Mouse (Mus musculus) CH12.LX (cell line): Measurements from ENCODE around the gene Fam49a. TPM values are rescaled to one million over a fixed set of nuclear protein-coding genes. Genes with fewer than 3 reads are reported as not detected.

ENCODE experiments used
- DNase-seq: peaks from one replicate; pipeline ENCODE4 v3.0.0-alpha.2; 2013; ENCODE audit errors: extremely low read depth
- H3K27ac ChIP-seq: 2 replicates; pipeline ENCODE4 v1.5.1; 2012; ENCODE audit warnings: low read depth, mild to moderate bottlenecking, control low read depth, moderate library complexity; ENCODE audit not compliant: insufficient read depth
- H3K27me3 ChIP-seq: replicated peaks from 2 replicates; pipeline ENCODE3; 2012; ENCODE audit warnings: inconsistent platforms
- H3K36me3 ChIP-seq, 2 experiments: replicated peaks in 1 of 2; 2 replicates each; pipeline versions ENCODE3 to v1.6.1; 2012; ENCODE audit warnings: inconsistent platforms in 1 of 2, low read length in 1 of 2, mild to moderate bottlenecking in 1 of 2, mixed read lengths in 1 of 2, moderate library complexity in 1 of 2; ENCODE audit not compliant: control insufficient read depth in 1 of 2, insufficient read depth in 1 of 2
- H3K4me1 ChIP-seq, 2 experiments: 2 replicates each; pipeline ENCODE4 v1.6.1; 2012; ENCODE audit warnings: inconsistent platforms in 1 of 2, moderate library complexity in 1 of 2; ENCODE audit not compliant: insufficient read depth in 2 of 2, control insufficient read depth in 1 of 2
- H3K4me2 ChIP-seq: 2 replicates; pipeline ENCODE4 v1.6.1; 2012; ENCODE audit warnings: low read depth, mild to moderate bottlenecking, control low read depth; ENCODE audit not compliant: poor library complexity, insufficient read depth, severe bottlenecking
- H3K4me3 ChIP-seq, 3 experiments: fragments of 150-350 bp in 1 of 3; sonication (generic) in 1 of 3; replicated peaks in 1 of 3; 2 replicates each; pipeline versions ENCODE3 to v1.5.1; 2011 to 2012; ENCODE audit warnings: low read depth in 2 of 3, low read length in 2 of 3, mild to moderate bottlenecking in 2 of 3, moderate library complexity in 2 of 3, control low read depth in 1 of 3, improper control_type of control experiment in 1 of 3, inconsistent platforms in 1 of 3, mixed read lengths in 1 of 3; ENCODE audit not compliant: poor library complexity in 1 of 3
- H3K79me2 ChIP-seq: replicated peaks from 2 replicates; pipeline ENCODE4 v1.6.1; 2012; ENCODE audit warnings: mild to moderate bottlenecking, moderate library complexity; ENCODE audit not compliant: control insufficient read depth, poor library complexity, insufficient read depth, severe bottlenecking; ENCODE audit errors: extremely low read depth
- H3K9ac ChIP-seq: 2 replicates; pipeline ENCODE4 v1.6.1; 2012; ENCODE audit warnings: low read depth, mild to moderate bottlenecking, control low read depth, moderate library complexity; ENCODE audit not compliant: insufficient read depth
- H3K9me3 ChIP-seq: replicated peaks from 2 replicates; pipeline ENCODE3; 2012; ENCODE audit warnings: low read length, inconsistent platforms, mixed read lengths
- BHLHE40 ChIP-seq: IDR thresholded peaks from 2 replicates; pipeline ENCODE4 v1.6.1; 2011; ENCODE audit warnings: mild to moderate bottlenecking, low read depth, low read length, improper control_type of control experiment
- CHD1 ChIP-seq: IDR thresholded peaks from 2 replicates; pipeline ENCODE4 v1.6.1; 2012; ENCODE audit warnings: low read depth, low read length, improper control_type of control experiment, inconsistent platforms
- CHD2 ChIP-seq: IDR thresholded peaks from 2 replicates; pipeline ENCODE4 v1.6.1; 2011; ENCODE audit warnings: low read length, improper control_type of control experiment
- CTCF ChIP-seq, 2 experiments: IDR thresholded peaks in 1 of 2; conservative IDR thresholded peaks in 1 of 2; 2 replicates each; pipeline ENCODE4 v1.5.1; 2011 to 2012; ENCODE audit warnings: low read depth in 2 of 2, low read length in 2 of 2, improper control_type of control experiment in 1 of 2, inconsistent platforms in 1 of 2, mild to moderate bottlenecking in 1 of 2, moderate library complexity in 1 of 2
- E2F4 ChIP-seq: IDR thresholded peaks from 2 replicates; pipeline ENCODE4 v1.6.1; 2011; ENCODE audit warnings: low read depth, low read length, improper control_type of control experiment; ENCODE audit not compliant: insufficient replicate concordance
- ETS1 ChIP-seq: conservative IDR thresholded peaks from 2 replicates; pipeline ENCODE4 v1.6.1; 2012; ENCODE audit warnings: low read depth, mild to moderate bottlenecking, inconsistent platforms, low read length, improper control_type of control experiment, moderate library complexity
- JUN ChIP-seq: IDR thresholded peaks from 2 replicates; pipeline ENCODE4 v1.6.1; 2011; ENCODE audit warnings: low read depth, mild to moderate bottlenecking, low read length, improper control_type of control experiment, moderate library complexity; ENCODE audit not compliant: insufficient read depth
- JUND ChIP-seq: conservative IDR thresholded peaks from 2 replicates; pipeline ENCODE4 v1.6.1; 2011; ENCODE audit warnings: low read depth, low read length, improper control_type of control experiment
- KAT2A ChIP-seq: IDR thresholded peaks from 2 replicates; pipeline ENCODE4 v1.6.1; 2012; ENCODE audit warnings: low read length, improper control_type of control experiment, inconsistent platforms; ENCODE audit not compliant: insufficient replicate concordance
- MAFK ChIP-seq: IDR thresholded peaks from 2 replicates; pipeline ENCODE4 v1.6.1; 2011; ENCODE audit warnings: low read length, improper control_type of control experiment; ENCODE audit not compliant: insufficient replicate concordance
- MAZ ChIP-seq: IDR thresholded peaks from 2 replicates; pipeline ENCODE4 v1.6.1; 2012; ENCODE audit warnings: low read depth, mild to moderate bottlenecking, inconsistent platforms, low read length, improper control_type of control experiment, moderate library complexity
- MEF2A ChIP-seq: IDR thresholded peaks from 2 replicates; pipeline ENCODE4 v1.6.1; 2014; ENCODE audit warnings: low read depth, mild to moderate bottlenecking, inconsistent platforms, low read length, improper control_type of control experiment, borderline replicate concordance
- MXI1 ChIP-seq: IDR thresholded peaks from 2 replicates; pipeline ENCODE4 v1.6.1; 2011; ENCODE audit warnings: mild to moderate bottlenecking, low read depth, low read length, improper control_type of control experiment
- PAX5 ChIP-seq: IDR thresholded peaks from 2 replicates; pipeline ENCODE4 v1.6.1; 2012; ENCODE audit warnings: low read length, inconsistent platforms, mixed read lengths
- RCOR1 ChIP-seq: conservative IDR thresholded peaks from 2 replicates; pipeline ENCODE4 v1.6.1; 2012; ENCODE audit warnings: low read depth, mild to moderate bottlenecking, inconsistent platforms, low read length, improper control_type of control experiment
- SIN3A ChIP-seq: IDR thresholded peaks from 2 replicates; pipeline ENCODE4 v1.6.1; 2012; ENCODE audit warnings: low read length, improper control_type of control experiment, inconsistent platforms
- SMC3 ChIP-seq: IDR thresholded peaks from 2 replicates; pipeline ENCODE4 v1.6.1; 2011; ENCODE audit warnings: low read depth, low read length, improper control_type of control experiment
- TCF12 ChIP-seq: IDR thresholded peaks from 2 replicates; pipeline ENCODE4 v1.6.1; 2014; ENCODE audit warnings: low read depth, mild to moderate bottlenecking, inconsistent platforms, low read length, improper control_type of control experiment
- UBTF ChIP-seq: IDR thresholded peaks from 2 replicates; pipeline ENCODE4 v1.6.1; 2012; ENCODE audit warnings: low read depth, mild to moderate bottlenecking, inconsistent platforms, low read length, improper control_type of control experiment, moderate library complexity
- USF1 ChIP-seq: IDR thresholded peaks from 2 replicates; pipeline ENCODE4 v1.6.1; 2014; ENCODE audit warnings: low read depth, mild to moderate bottlenecking, inconsistent platforms, low read length, improper control_type of control experiment
- USF2 ChIP-seq: conservative IDR thresholded peaks from 2 replicates; pipeline ENCODE4 v1.6.1; 2011; ENCODE audit warnings: low read depth, low read length, improper control_type of control experiment
- ZC3H11A ChIP-seq: IDR thresholded peaks from 2 replicates; pipeline ENCODE4 v1.6.1; 2012; ENCODE audit warnings: low read depth, mild to moderate bottlenecking, inconsistent platforms, low read length, improper control_type of control experiment
- ZMIZ1 ChIP-seq: IDR thresholded peaks from 2 replicates; pipeline ENCODE4 v1.6.1; 2012; ENCODE audit warnings: low read depth, mild to moderate bottlenecking, inconsistent platforms, low read length, improper control_type of control experiment
- ZNF384 ChIP-seq: IDR thresholded peaks from 2 replicates; pipeline ENCODE4 v1.6.1; 2012; ENCODE audit warnings: low read depth, low read length, improper control_type of control experiment, inconsistent platforms
- dilution Hi-C: fragments of 300-500 bp; cut with MboI; formaldehyde crosslinking; loops from 2 replicates; pipeline ENCODE4 v1.14.3; 2020; ENCODE audit warnings: low sequenced_read_pairs; ENCODE audit not compliant: extremely low pct_unique_long_range_greater_than_20kb, extremely low pct_ligation_motif_present
- in situ Hi-C: fragments of 300-500 bp; cut with MboI; formaldehyde crosslinking; loops from 3 replicates; pipeline ENCODE4 v1.14.3; 2019; ENCODE audit warnings: low sequenced_read_pairs, low pct_ligation_motif_present, low pct_unique_long_range_greater_than_20kb, mixed read lengths
- polyA plus RNA-seq: library from polyadenylated mRNA; unstranded; fragments of >175 nt; gene quantifications from 2 replicates; pipeline ENCODE4 v1.2.1, GENCODE M21; 2012; ENCODE audit warnings: low read depth; ENCODE audit not compliant: insufficient read length
- total RNA-seq, 2 experiments: library from RNA; depleted of rRNA; stranded (reverse); fragments of 300-350 nt in 1 of 2; fragments of >200 nt in 1 of 2; gene quantifications; 2 replicates each; pipeline ENCODE4 v1.2.3; 2012 to 2014

The Fam49a gene
- total and polyA plus RNA-seq, 3 experiments: 11.4 to 21.3 (median 17.9) TPM

DNA sequence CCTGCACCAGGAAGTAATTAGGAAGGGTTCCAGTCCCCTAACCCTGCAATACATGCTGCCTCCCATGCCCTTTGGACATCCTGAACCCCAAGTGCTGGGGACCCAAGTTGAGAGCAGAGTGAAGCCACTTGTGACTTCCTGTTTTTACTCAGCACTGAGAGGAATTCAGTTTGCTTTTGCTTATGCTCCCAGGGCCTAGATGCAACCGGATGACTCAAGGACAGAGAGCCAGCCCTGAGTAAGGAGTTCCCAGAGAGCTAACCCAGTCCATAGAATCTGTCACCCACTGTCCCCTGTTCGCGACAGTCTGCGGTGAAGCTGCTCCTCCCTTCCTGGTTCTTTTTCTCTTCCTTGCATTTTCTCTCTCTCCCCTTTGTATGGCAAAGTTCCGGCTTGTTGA, 2.2 kb downstream of the Fam49a start:
- no peaks in the 10 kb centered on the region for H3K9me3 ChIP-seq
- in situ Hi-C loops: no loop called here
- no peaks in the 10 kb centered on the region for H3K27me3 ChIP-seq
- H3K4me2 ChIP-seq: no peak overlapping the region
- H3K36me3 ChIP-seq: peaks cover 0 to 26% of the 10 kb centered on the region in 2 experiments
- TF ChIP-seq SIN3A: no peak
- H3K79me2 ChIP-seq: no peaks in the 10 kb centered on the region
- no peak overlapping the region for H3K4me3 ChIP-seq
- peaks cover 10 to 71% of the 10 kb centered on the region in 2 experiments for H3K4me1 ChIP-seq
- no peak overlapping the region for H3K9ac ChIP-seq
- DNase-seq: no peak
- H3K27ac ChIP-seq: no peak overlapping the region
- dilution Hi-C loops: no loop called here

DNA sequence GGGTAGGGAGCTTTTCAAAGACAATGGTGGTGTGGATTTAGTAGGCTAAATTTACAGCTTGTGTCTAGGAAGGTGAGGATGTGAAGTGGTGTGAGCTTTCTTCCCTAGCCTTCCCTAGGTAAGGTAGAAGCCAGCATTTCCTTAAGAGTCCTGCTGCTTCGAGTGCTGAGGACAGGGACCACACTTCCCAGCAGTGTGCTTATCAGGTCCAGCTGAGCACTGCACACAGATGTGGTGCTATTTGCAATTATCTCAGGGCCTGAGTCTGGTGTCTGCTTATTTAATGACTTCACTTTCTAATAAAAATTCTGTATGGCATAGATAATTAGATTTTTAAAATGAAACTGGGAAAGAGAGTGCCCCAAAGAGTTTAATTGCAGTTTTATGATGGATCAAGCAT, 4.6 kb downstream of the Fam49a start:
- no peaks in the 10 kb centered on the region for H3K79me2 ChIP-seq
- no peak overlapping the region for H3K4me2 ChIP-seq
- dilution Hi-C loops: no loop called here
- TF ChIP-seq UBTF (no peak), ZMIZ1 (no peak), E2F4 (no peak), CTCF (conservative IDR thresholded peaks at IDR 0.05 in 1 of 2, IDR thresholded peaks at IDR 0.05 in 1 of 2; ENCODE audit: low read depth in 2 of 2, low read length in 2 of 2) (no peak), USF2 (no peak), CHD2 (no peak), TCF12 (no peak), MXI1 (no peak), CHD1 (no peak), BHLHE40 (no peak), MAZ (no peak), SIN3A (no peak), SMC3 (no peak)
- TF ChIP-seq, all 38 proteins: peak for 0
- Histone ChIP-seq H3K9me3 (no peaks in the 10 kb centered on the region), H3K27me3 (no peaks in the 10 kb centered on the region), H3K9ac (no peak overlapping the region), H3K36me3 (peaks cover 0 to 29% of the 10 kb centered on the region in 2 experiments), H3K4me1 (peaks cover 22 to 87% of the 10 kb centered on the region in 2 experiments), H3K27ac (no peak overlapping the region), H3K4me3 (no peak overlapping the region)
- no peak for DNase-seq
- in situ Hi-C loops: no loop called here

DNA sequence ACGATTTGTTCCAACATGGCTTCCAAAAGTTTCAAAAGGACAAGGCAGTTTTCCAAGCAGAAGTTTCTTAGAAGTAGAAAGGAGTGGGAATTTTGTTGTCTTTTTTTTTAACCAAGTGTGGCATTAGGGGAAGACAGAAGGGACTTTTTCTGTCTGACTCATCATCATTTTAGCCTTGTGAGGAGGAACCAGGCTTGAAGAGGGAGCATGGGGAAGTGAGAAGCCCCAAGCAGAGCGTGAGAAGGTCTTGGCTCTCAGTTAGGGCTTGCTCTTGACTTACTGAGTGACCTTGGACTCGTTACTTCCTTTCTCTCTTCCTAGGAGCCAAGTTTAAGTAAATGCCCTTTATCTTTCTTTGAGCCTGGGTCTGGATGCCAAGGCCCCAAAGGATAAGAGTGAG, 8.6 kb downstream of the Fam49a start:
- no peaks in the 10 kb centered on the region for H3K9me3 ChIP-seq
- dilution Hi-C loops (no loop called here), in situ Hi-C loops (loop anchor here (5.0 kb wide), 1 partner anchor 37 kb away; no protein-coding TSS in a partner anchor)
- H3K4me1 ChIP-seq: peaks cover 30 to 94% of the 10 kb centered on the region in 2 experiments
- H3K79me2 ChIP-seq: no peaks in the 10 kb centered on the region
- no peak overlapping the region for H3K4me3 ChIP-seq
- H3K4me2 ChIP-seq: peak overlapping the region; percentile 25
- peaks cover 0 to 28% of the 10 kb centered on the region in 2 experiments for H3K36me3 ChIP-seq
- peak overlapping the region; percentile 77 for H3K27ac ChIP-seq
- DNase-seq: peak; percentile 66
- H3K9ac ChIP-seq: peak overlapping the region; percentile 25; the same call in 1 of the 2 replicates
- H3K27me3 ChIP-seq: no peaks in the 10 kb centered on the region
- TF ChIP-seq JUN (peak; percentile 11; the same call in 1 of the 2 replicates), JUND (peak; percentile 36; the same call in 1 of the 2 replicates), PAX5 (no peak), MAFK (0 out of 2 replicates have a peak, but pooled peaks have one; percentile 57), RCOR1 (peak; percentile 79; the same call in 1 of the 2 replicates), USF1 (no peak), SMC3 (peak; percentile 3; the same call in 1 of the 2 replicates), BHLHE40 (peak; percentile 76), MXI1 (peak; percentile 40; the same call in 1 of the 2 replicates), ZC3H11A (no peak), CHD1 (no peak), ZNF384 (peak; percentile 81), KAT2A (no peak), TCF12 (peak; percentile 29; the same call in 1 of the 2 replicates), MAZ (0 out of 2 replicates have a peak, but pooled peaks have one; percentile 28), ETS1 (peak; percentile 81), MEF2A (peak; percentile 59; the same call in 1 of the 2 replicates)
